Mouse (Mus musculus) CD4-positive helper T cell, adult 2 months (primary cell): ENCODE measurements around the gene Scn5a.
A peak's percentile ranks its signal among the peaks of the same experiment; 100 is the strongest.

Experiments
- DNase-seq: peaks from one replicate; pipeline ENCODE4 v3.0.0-alpha.2; 2012; ENCODE audit warnings: low read depth, missing footprints, low spot score

The Scn5a gene

DNA sequence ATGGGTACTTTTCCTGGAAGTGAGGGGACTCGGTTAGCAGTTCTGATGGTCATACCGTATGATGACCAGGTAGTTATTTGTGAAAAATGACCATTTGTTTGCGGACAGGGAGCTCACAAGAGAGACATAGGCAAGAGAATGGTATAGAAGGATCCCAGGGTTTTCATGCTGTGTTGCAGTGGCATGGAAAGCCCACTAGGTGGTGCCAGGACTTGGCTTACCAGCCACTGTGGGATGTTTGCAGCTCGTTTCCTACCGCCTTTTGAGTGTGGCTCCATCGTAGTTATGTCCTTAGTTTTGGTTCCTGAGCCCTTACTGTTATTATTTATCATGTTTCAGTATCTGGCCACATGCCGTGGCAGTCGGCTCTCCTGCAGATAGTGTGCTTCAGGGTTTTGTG, 118.4 kb downstream of the Scn5a start:
- DNase-seq: peak; percentile 49

DNA sequence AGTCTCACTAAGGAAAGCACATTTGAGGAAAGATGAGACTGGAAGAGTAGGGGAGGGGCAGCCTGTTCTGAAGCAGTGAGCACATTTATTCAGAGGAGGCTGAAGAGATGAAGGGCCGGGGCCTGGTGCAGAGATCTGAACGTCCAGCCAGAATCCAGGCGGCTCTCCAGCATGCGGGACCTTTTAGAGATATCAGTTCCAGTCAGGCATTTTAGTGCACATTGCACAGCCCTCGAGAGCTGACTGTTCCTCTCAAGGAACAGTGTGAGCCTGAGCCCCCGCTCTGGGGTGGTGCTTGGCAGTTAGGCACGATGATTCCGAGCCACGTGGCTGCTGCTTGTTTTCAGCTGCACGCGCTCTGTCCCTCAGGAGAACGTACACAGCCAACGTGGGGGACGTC, 121.7 kb downstream of the Scn5a start:
- no peak for DNase-seq

DNA sequence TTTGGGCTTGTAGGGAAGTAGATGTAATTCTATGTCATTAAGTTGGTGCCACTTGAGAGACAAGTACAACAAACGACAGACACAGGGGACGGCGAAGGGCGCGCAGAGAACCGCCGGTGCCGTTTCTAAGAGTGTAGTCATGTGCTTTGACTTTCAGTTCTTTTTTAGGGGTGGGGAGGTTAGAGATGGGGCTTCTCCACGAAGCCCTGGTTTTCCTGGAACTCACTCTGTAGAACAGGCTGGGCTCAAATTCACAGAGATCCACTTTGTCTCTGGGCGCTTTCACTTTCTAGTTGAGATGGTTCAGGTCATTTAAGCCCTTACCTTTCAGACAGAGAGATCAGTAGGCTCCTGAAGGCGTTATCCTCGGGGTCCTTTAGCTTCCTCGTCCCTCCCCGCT, 122.8 kb downstream of the Scn5a start:
- no peak for DNase-seq

DNA sequence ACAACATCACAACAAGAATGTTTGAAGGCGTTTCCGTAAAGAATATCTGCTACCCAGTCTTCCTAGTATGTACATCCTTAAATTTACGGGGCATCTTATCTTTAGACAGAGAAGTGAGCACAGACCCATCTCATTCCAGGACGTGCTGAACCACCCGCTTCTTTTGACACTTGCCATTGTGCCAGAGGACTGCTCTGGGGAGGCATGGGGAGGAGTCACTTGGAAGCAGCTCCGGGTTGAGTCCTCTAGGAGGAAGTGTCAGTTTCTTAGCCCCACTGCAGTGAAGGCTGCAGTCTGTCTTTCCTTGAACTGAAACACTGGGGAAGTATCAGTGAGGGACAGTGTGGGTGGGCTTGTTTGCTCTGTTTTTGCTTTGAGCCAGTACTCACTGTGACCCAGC, 133.1 kb downstream of the Scn5a start:
- peak; percentile 23 for DNase-seq

DNA sequence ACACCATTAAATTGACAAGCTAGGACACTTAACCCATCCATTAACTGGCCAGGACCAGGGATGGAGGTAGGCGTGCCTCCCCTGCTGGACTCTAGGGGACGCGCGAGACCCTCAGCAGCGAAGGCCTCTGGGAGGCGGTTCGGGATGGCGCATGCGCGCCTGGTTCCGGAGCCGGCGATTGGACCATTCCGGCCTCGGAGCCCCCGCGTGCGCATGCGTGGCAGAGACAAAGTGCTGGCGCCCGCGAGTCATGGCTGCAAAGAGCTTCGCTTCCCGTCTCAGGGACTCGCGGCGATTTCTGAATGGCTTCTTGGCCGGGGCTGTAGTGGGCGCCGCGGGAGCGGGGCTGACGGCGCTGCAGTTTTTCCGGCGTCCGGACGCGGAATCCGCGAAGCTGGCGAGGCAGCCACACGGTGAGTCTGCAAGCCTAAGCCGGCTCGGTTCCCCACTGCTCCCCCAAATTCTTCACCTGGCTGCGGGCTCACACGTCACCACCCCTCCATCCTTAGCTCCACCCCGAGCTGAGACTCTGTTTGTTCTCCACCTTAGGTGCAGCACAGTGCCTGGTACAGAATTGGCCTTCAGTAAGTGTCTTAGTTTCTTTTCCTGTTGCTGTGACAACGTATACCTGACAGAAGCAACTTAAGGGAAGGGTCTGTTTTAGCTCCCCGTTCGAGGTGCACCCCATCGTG, 133.9 kb downstream of the Scn5a start, which contains the start of gene Exog:
Gene Exog (plus strand): TSS at position 206 of the 692 bp plus-strand sequence.
- peak; percentile 92 for DNase-seq

DNA sequence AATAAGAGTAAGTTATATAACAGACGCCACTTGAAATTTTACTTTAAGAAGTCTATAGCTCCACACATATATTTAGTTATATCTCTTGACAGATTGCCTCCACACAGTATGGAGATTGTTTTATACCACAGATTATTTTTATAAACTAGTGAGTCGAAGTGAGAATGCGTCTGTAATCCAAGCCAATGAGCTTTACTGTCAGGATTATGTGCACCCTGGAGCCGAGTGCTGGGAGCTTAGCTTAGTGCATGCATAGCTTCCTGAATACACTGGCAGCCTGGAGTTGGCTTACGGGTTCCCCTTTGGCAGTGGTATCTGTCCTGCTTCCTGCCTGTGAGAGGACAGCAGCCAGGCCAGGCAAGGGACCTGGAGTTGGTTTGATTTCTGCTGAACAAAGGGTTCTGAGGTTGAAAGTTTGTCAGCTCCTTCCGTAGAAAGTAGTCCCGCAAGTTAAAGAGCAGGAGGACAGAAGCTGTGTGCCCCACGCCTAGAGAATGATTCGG, 140.3 kb downstream of the Scn5a start:
- no peak for DNase-seq

DNA sequence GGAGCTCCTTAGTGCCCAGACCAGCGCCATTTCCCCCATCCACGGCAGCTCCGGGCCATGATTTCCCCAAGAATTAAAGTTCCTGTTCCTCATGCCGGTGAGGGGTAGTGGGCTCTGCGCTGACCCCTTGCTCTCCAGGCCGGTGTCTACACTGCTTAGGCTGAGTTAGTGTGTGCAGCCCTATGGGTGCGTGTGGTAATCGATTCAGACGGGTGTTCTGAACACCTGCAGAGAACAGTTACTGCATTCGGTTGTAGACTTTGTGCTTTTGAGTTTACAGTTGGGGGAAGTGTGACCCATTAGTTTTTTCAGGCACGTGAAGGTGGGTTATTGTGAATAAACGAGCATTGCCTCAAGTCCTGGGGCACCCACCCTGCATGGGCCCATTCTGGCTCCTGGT, 140.8 kb downstream of the Scn5a start:
- no peak for DNase-seq

DNA sequence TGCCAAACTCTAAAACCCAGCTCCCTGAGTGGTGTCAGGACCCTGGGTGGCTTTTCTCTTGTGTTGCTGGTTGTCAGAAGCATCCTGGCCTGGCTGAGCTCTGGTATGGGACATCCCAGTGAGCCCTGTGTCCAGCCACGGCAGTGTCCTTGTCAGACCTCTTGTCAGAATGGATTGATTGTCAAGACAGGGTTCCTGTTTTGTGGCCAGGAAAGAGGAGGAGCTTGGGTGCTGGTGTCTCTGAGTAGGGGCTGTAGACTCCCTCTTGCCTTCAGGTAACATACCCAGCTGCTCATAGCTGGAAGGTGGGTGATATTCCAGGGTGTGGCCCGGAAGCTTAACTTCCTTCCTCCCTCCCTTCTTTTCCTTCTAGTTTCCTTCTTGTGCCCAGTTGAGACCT, 143.0 kb downstream of the Scn5a start:
- DNase-seq: no peak
